Mouse (Mus musculus) spleen, adult 2 months (tissue): ENCODE results near the gene Golga5.

ENCODE experiments used
- CTCF ChIP-seq: fragments of 200-500 bp; IDR thresholded peaks from 2 replicates; pipeline ENCODE4 v1.5.1; 2011; ENCODE audit warnings: mild to moderate bottlenecking, inconsistent platforms; ENCODE audit not compliant: insufficient read depth, insufficient read length, insufficient replicate concordance; ENCODE audit errors: extremely low read depth
- POLR2A ChIP-seq: fragments of 200-500 bp; IDR thresholded peaks from 2 replicates; pipeline ENCODE4 v1.6.1; 2011; ENCODE audit warnings: low read depth, low read length, inconsistent platforms

GRCm38 (mm10) chr12:102517647-102518046 is 48.7 kb downstream of the Golga5 start:
- TF ChIP-seq CTCF (no peak), POLR2A (no peak)
